In genomic region chr2:5943071-5943470, GRCm38 (mm10) we compare ENCODE assay signal across 8 mouse cellular contexts. TPM values are rescaled to one million over a fixed set of nuclear protein-coding genes. Genes with fewer than 3 reads are reported as not detected.
DNase-seq lines count a peak whose midpoint lies in the region; ATAC-seq lines count a peak whose summit lies in the region.

No protein-coding gene starts in this region.

- no peak overlapping the region for H3K27ac ChIP-seq in heart, embryonic 14.5 days (replicated peaks in 1 of 2; ENCODE audit: control insufficient read depth in 1 of 2, insufficient read depth in 1 of 2, low read depth in 2 of 2, low read length in 2 of 2)
- H3K27ac ChIP-seq in embryonic facial prominence, embryonic 13.5 days, result peak overlapping the region; percentile 68; the same call in 1 of the 2 replicates
- no peak overlapping the region for H3K27ac ChIP-seq in intestine, embryonic 15.5 days
- H3K27ac ChIP-seq in midbrain, embryonic 16.5 days (ENCODE audit: low read length), result no peak overlapping the region; the same call in 1 of the 2 replicates

- WGBS in heart, embryonic 14.5 days, result 34% methylated on average over 4 of the region's 4 CpGs
- 29% methylated on average over 4 of the region's 4 CpGs for WGBS in embryonic facial prominence, embryonic 13.5 days
- WGBS in intestine, embryonic 15.5 days, result 28% methylated on average over 4 of the region's 4 CpGs
- 36% methylated on average over 4 of the region's 4 CpGs for WGBS in midbrain, embryonic 16.5 days

- no peak for ATAC-seq in heart, embryonic 14.5 days (ENCODE audit: insufficient number of reproducible peaks, insufficient read depth, low FRiP score, low read depth)
- no peak for ATAC-seq in embryonic facial prominence, embryonic 13.5 days (ENCODE audit: insufficient number of reproducible peaks, insufficient read depth, low FRiP score, low TSS enrichment, low read depth)
- no peak for ATAC-seq in intestine, embryonic 15.5 days
- peak; percentile 42; the same call in 1 of the 2 replicates for ATAC-seq in midbrain, embryonic 16.5 days

- H3K9ac ChIP-seq in heart, embryonic 14.5 days (ENCODE audit: low read length), result peak overlapping the region; percentile 80
- peak overlapping the region; percentile 78 for H3K9ac ChIP-seq in embryonic facial prominence, embryonic 13.5 days
- 0 out of 2 replicates have a peak overlapping the region, but pooled peaks have one; percentile 70 for H3K9ac ChIP-seq in intestine, embryonic 15.5 days
- no peak overlapping the region for H3K9ac ChIP-seq in midbrain, embryonic 16.5 days (ENCODE audit: low read depth, low read length)

- H3K4me3 ChIP-seq in heart, embryonic 14.5 days (ENCODE audit: control insufficient read depth in 1 of 2, insufficient read depth in 1 of 2, low read depth in 1 of 2, low read length in 2 of 2), result peak overlapping the region; percentile 56 to 61
- H3K4me3 ChIP-seq in embryonic facial prominence, embryonic 13.5 days, result peak overlapping the region; percentile 64
- peak overlapping the region; percentile 59 for H3K4me3 ChIP-seq in intestine, embryonic 15.5 days (replicated peaks)
- H3K4me3 ChIP-seq in midbrain, embryonic 16.5 days (ENCODE audit: low read depth, low read length), result peak overlapping the region; percentile 76

- H3K9me3 ChIP-seq in heart, embryonic 14.5 days (ENCODE audit: control insufficient read depth, low read length), result no peaks in the 10 kb centered on the region
- no peaks in the 10 kb centered on the region for H3K9me3 ChIP-seq in embryonic facial prominence, embryonic 13.5 days
- H3K9me3 ChIP-seq in intestine, embryonic 15.5 days, result no peaks in the 10 kb centered on the region
- no peaks in the 10 kb centered on the region for H3K9me3 ChIP-seq in midbrain, embryonic 16.5 days (replicated peaks; ENCODE audit: control insufficient read depth, low read length, poor library complexity, severe bottlenecking)

- DNase-seq in heart, adult 9 months (ENCODE audit: low spot score in 2 of 2), result no peak
- DNase-seq in right cerebral cortex, postnatal 36 days (ENCODE audit: low spot score in 2 of 2), result no peak
- no peak for DNase-seq in testis, postnatal 14 days (ENCODE audit: low spot score)
- DNase-seq in spleen, adult 18-20 months, result no peak

- no peaks in the 10 kb centered on the region for H3K27me3 ChIP-seq in heart, embryonic 14.5 days (ENCODE audit: control insufficient read depth, insufficient read depth, low read length)
- H3K27me3 ChIP-seq in embryonic facial prominence, embryonic 13.5 days, result no peaks in the 10 kb centered on the region
- H3K27me3 ChIP-seq in intestine, embryonic 15.5 days (replicated peaks), result no peaks in the 10 kb centered on the region
- H3K27me3 ChIP-seq in midbrain, embryonic 16.5 days (ENCODE audit: control insufficient read depth, insufficient read depth, low read depth, low read length), result no peaks in the 10 kb centered on the region

- H3K4me2 ChIP-seq in heart, embryonic 14.5 days (ENCODE audit: low read length), result peak overlapping the region; percentile 95
- peak overlapping the region; percentile 76 for H3K4me2 ChIP-seq in embryonic facial prominence, embryonic 13.5 days
- peak overlapping the region; percentile 96 for H3K4me2 ChIP-seq in intestine, embryonic 15.5 days (replicated peaks)
- H3K4me2 ChIP-seq in midbrain, embryonic 16.5 days (ENCODE audit: low read length), result peak overlapping the region; percentile 86

- H3K36me3 ChIP-seq in heart, embryonic 14.5 days (ENCODE audit: control insufficient read depth, insufficient read depth, low read length), result no peaks in the 10 kb centered on the region
- no peaks in the 10 kb centered on the region for H3K36me3 ChIP-seq in embryonic facial prominence, embryonic 13.5 days
- no peaks in the 10 kb centered on the region for H3K36me3 ChIP-seq in intestine, embryonic 15.5 days
- no peaks in the 10 kb centered on the region for H3K36me3 ChIP-seq in midbrain, embryonic 16.5 days (ENCODE audit: control insufficient read depth, insufficient read depth, low read length)

- peaks cover 2 to 3% of the 10 kb centered on the region in 2 experiments; a peak in 1 of 4 replicates for H3K4me1 ChIP-seq in heart, embryonic 14.5 days (ENCODE audit: control insufficient read depth in 2 of 2, insufficient read depth in 2 of 2, low read length in 2 of 2)
- H3K4me1 ChIP-seq in embryonic facial prominence, embryonic 13.5 days, result no peaks in the 10 kb centered on the region
- H3K4me1 ChIP-seq in intestine, embryonic 15.5 days (replicated peaks), result no peaks in the 10 kb centered on the region
- peaks cover 13% of the 10 kb centered on the region; the same call in 1 of the 2 replicates for H3K4me1 ChIP-seq in midbrain, embryonic 16.5 days (ENCODE audit: control insufficient read depth, insufficient read depth, low read length)

RNA-seq across cellular contexts. Expression of gene Dhtkd1, which starts 0.5 kb away (rescaled TPM):
- polyA plus RNA-seq in heart, embryonic 14.5 days (2014; fragmentation: Nextera tagmentation; extraction: Ambion mirVana), result 1.9 and 3.3 TPM in 2 replicates
- polyA plus RNA-seq in embryonic facial prominence, embryonic 13.5 days (2015; fragmentation: Nextera tagmentation; extraction: Ambion mirVana), result 7.0 and 7.2 TPM in 2 replicates
- 2.8 and 3.5 TPM in 2 replicates for polyA plus RNA-seq in intestine, embryonic 15.5 days (2015; fragmentation: Nextera tagmentation; extraction: Ambion mirVana)
- 8.7 and 9.3 TPM in 2 replicates for polyA plus RNA-seq in midbrain, embryonic 16.5 days (2015; fragmentation: Nextera tagmentation; extraction: Ambion mirVana)

RNA-seq across cellular contexts. Expression of gene Upf2, which starts 8.2 kb away (rescaled TPM):
- 6.6 and 8.1 TPM in 2 replicates for polyA plus RNA-seq in heart, embryonic 14.5 days (2014; fragmentation: Nextera tagmentation; extraction: Ambion mirVana)
- 12.8 and 15.6 TPM in 2 replicates for polyA plus RNA-seq in embryonic facial prominence, embryonic 13.5 days (2015; fragmentation: Nextera tagmentation; extraction: Ambion mirVana)
- polyA plus RNA-seq in intestine, embryonic 15.5 days (2015; fragmentation: Nextera tagmentation; extraction: Ambion mirVana), result 8.4 and 9.1 TPM in 2 replicates
- 8.0 and 8.7 TPM in 2 replicates for polyA plus RNA-seq in midbrain, embryonic 16.5 days (2015; fragmentation: Nextera tagmentation; extraction: Ambion mirVana)

RNA-seq across cellular contexts. Expression of gene Sec61a2, which starts 47.8 kb away (rescaled TPM):
- 45.2 and 52.9 TPM in 2 replicates for polyA plus RNA-seq in heart, embryonic 14.5 days (2014; fragmentation: Nextera tagmentation; extraction: Ambion mirVana)
- 119 TPM in 2 replicates for polyA plus RNA-seq in embryonic facial prominence, embryonic 13.5 days (2015; fragmentation: Nextera tagmentation; extraction: Ambion mirVana)
- polyA plus RNA-seq in intestine, embryonic 15.5 days (2015; fragmentation: Nextera tagmentation; extraction: Ambion mirVana), result 62.3 and 64.8 TPM in 2 replicates
- 116 and 117 TPM in 2 replicates for polyA plus RNA-seq in midbrain, embryonic 16.5 days (2015; fragmentation: Nextera tagmentation; extraction: Ambion mirVana)
